Mouse (Mus musculus) kidney, adult 2 months (tissue): ENCODE measurements around the gene Med12l.

ENCODE experiments used
- CTCF ChIP-seq: fragments of 200-500 bp; conservative IDR thresholded peaks from 2 replicates; pipeline ENCODE4 v1.5.1; 2011; ENCODE audit warnings: low read depth, mild to moderate bottlenecking, control low read depth, low read length, moderate library complexity, mixed read lengths; ENCODE audit not compliant: insufficient read depth, insufficient read length
- POLR2A ChIP-seq: fragments of 200-500 bp; IDR thresholded peaks from one replicate; pipeline ENCODE4 v1.6.1; 2011; ENCODE audit warnings: low read depth, low read length, control low read depth

DNA sequence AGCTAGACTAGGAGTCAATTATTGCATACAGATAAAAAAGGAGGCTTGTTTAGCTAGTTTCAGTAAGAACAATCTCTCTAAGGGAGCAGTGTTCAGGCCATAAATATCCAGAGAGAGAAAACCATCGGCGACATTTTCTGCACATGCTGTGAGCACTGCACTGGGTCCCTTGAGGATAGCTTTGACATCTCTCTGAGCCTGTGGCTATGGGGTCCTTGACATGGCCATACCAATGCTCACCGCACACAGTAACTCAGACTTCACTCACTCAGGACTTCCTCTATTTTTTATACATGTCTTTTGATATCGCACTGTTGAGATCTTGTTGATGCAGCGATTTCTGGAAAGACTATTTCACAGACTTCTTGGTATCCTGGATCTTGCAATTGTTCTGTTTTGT lies 151.4 kb downstream of the Med12l start:
- TF ChIP-seq CTCF (no peak), POLR2A (no peak)
